Mouse (Mus musculus) layer of hippocampus, adult 8-10 months (tissue): ENCODE data around the gene Rex2. TPM values are rescaled to one million over a fixed set of nuclear protein-coding genes. Genes with fewer than 3 reads are reported as not detected.
"Not testable (repeated sequence)": the region's sequence is repeated elsewhere in the genome, so short reads cannot be mapped to it uniquely, and the experiment has no call there.

Source experiments
- DNase-seq, 2 experiments: peaks; one replicate each; pipeline ENCODE4 v3.0.0; 2022; ENCODE audit warnings: low spot score in 2 of 2
- total RNA-seq, 4 experiments: library from RNA; stranded (reverse); gene quantifications; 2 replicates each; pipeline ENCODE4 v1.2.4; 2022

The Rex2 gene
- under 1 TPM; 0.20 to 0.43 (median 0.30) TPM for total RNA-seq

DNA sequence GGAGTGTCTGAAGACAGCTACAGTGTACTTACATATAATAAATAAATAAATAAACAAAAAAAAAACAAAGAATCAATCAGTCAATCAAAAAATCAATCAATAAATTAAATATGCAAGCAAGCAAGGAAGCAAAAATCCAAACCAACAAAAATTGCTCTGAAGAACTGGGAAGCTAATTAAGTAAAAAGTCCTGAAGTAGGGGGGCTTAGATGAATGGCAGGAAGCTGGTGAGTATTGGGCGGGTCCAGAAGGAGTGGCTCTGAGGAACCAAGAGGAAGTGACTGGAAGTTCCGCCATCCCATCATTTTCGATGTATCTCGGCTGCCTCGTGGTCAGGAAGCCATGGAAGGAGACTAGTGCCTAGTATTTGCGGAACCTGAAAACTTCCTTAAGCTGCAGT lies at the start of gene Rex2:
Rex2 (plus strand) TSS at position 301 of the 400 bp plus-strand sequence.
- not testable (repeated sequence) for DNase-seq

GRCm38 (mm10) chr4:146976581-146976980 lies 45.1 kb upstream of the Rex2 start:
- DNase-seq: not testable (repeated sequence)

DNA sequence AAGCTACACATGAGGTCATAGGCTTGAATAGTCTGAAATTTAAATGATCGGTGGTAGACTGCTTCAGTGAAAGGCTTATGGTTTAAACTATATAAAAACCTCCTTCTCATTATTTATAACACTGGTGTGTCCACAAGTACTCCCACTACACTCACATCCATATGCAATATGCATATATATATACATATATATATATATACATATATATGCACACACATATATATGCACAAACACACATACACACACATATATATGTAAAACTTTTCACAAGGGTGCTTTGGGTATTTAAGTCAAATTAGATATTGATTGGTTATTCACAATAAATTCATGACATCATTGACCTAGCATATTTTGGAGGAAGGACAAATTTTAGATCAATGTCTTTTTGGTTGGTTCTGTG lies 3.2 kb upstream of the Rex2 start:
- DNase-seq: not testable (repeated sequence)

GRCm38 (mm10) chr4:147026374-147026773 lies 4.7 kb downstream of the Rex2 start:
- not testable (repeated sequence) for DNase-seq

GRCm38 (mm10) chr4:147031308-147032036 lies 9.8 kb downstream of the Rex2 start:
- DNase-seq: not testable (repeated sequence)

- not testable (repeated sequence) for DNase-seq
Observed at GRCm38 (mm10) chr4:147063768-147064167, 42.1 kb downstream of the Rex2 start.

DNA sequence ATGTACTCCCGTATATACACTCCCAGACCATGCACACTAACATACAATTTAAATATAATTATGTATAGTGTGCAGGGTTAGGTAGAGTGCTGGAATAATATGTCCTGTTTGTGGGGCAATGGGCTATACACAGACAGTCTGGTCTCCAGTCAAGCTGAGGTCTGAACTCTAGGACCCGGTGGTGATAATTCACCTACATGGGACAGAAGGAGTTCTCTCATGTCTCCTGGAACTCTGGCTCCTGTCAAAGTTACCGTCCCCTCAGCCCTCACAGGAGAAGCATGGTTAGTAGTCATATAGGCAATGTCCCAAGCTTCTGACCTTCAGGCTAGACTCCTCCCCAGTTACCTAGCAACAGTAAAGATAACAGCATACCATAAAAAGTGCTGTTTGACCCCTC lies 44.2 kb downstream of the Rex2 start:
- DNase-seq: not testable (repeated sequence)

DNA sequence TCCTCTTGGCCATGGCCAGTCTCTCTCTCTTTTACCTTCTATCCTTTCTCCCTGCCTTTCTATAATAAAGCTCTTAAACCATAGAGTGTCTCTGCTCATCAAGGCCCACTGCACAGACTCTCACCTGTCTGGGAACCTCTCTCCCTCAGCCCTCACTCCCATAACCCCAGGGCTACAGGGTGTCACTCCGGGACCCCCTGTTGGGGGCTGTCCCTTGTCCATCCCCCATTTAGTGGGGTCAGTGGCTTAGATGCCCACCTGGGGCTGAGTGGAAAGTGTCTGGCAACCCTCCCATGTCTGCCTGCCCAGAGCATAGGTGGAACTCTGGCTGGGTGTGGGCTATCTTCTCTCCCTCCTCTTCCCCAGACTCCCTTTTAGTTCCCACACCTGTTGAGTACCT lies 44.7 kb downstream of the Rex2 start:
- DNase-seq: not testable (repeated sequence)

DNA sequence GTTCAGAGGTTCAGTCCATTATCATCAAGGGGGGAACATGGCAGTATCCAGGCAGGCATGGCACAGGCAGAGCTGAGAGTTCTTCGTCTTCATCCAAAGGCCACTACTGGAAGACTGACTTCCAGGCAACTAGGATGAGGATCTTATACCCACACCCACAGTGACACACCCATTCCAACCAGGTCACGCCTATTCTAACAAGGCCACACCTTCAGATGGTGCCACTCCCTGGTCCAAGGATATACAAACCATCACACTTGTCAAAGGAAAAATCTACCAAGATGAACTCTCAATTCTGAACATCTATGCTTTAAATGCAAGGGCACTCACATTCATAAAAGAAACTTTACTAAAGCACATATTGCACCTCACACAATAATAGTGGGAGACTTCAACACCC lies 74.0 kb downstream of the Rex2 start:
- not testable (repeated sequence) for DNase-seq

DNA sequence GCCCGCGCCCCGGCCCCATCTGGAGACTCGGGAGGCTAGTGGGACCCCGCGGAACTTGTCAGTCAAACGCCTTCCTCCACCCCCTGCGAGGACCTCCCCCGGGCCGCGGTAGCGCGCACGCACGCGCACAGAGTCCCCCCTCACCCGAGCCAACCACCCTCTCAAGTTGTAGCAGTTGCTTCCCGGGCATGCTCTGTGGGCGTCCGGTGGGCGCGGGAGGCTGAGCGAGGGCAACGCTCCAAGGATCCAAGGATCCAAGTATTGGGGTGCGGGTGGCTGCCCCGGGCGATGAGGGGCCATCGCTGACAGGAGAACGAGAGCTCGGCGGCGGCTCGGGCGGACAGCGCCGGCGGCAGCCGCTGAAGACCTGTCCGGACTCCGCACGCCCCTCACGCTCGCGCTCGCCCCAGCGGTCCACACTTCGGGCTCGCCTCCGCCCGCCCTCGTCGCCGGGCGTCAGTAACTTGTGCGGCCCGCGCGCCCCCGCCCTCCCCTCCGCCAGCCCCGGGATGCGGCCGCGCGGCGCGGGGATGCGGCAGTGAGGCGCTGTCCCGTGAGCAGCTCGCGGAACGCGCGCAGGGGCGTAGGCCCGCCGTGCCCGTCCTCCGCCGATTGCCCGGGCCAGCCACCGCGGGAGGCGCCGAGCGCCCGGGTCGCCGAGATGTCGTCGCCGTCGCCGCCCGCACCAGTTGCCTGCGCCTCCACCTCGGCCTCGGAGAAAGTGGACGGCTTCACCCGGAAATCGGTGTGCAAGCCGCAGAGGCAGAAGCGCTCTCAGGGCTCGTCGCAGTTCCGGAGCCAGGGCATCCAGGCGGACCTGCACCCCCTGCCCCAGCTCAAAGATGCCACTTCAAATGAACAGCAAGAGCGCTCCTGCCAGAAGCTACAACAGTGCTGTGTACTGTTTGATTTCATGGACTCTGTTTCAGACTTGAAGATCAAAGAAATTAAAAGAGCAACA lies 80.3 kb downstream of the Rex2 start:
- peak in 1 of 2 experiments; percentile 9 for DNase-seq

- DNase-seq: not testable (repeated sequence)
Observed at GRCm38 (mm10) chr4:147103814-147104213, 82.2 kb downstream of the Rex2 start.

Other genes starting within 250 kb of the Rex2 start
- gene Gm21411, start 112.3 kb upstream of the Rex2 start, total RNA-seq: not detected
- gene Zfp989, start 49.9 kb upstream of the Rex2 start, total RNA-seq: not detected
- 1 to 10 TPM; 7.4 to 9.9 (median 7.6) TPM for gene Zfp991, start 110.2 kb downstream of the Rex2 start, total RNA-seq